Mouse (Mus musculus) ZHBTc4 (cell line): ENCODE results near the gene Ccl21b.
"Not testable (repeated sequence)": the region's sequence is repeated elsewhere in the genome, so short reads cannot be mapped to it uniquely, and the experiment has no call there.

Source experiments
- DNase-seq: peaks from one replicate; pipeline ENCODE4 v3.0.0-alpha.2; 2011; ENCODE audit warnings: low read depth, low spot score

The Ccl21b gene

GRCm38 (mm10) chr4:42255467-42255866 lies at the start of gene Ccl21b:
Ccl21b (plus strand) TSS chr4:42255767.
- not testable (repeated sequence) for DNase-seq

GRCm38 (mm10) chr4:42240339-42240738 lies 15.2 kb upstream of the Ccl21b start, which contains the start of gene Gm10600:
Gm10600 (plus strand) TSS chr4:42240639.
- not testable (repeated sequence) for DNase-seq

- DNase-seq, result not testable (repeated sequence)
These were observed 38.4 kb downstream of the Ccl21b start, which contains the start of gene Gm21953 for GRCm38 (mm10) chr4:42293967-42294366. Gm21953 (plus strand) TSS chr4:42294267.
